Mouse (Mus musculus): ENCODE results near the gene Xkrx. TPM values are rescaled to one million over a fixed set of nuclear protein-coding genes. Genes with fewer than 3 reads are reported as not detected.

Gene Xkrx
- total RNA-seq, 2 experiments from 2014 or later: 0.52 to 0.71 TPM

Other genes starting within 250 kb of the Xkrx start
- gene Sytl4, start 180.3 kb downstream of the Xkrx start, total RNA-seq (2021): 1 to 10 TPM in 1 of 2 experiments, under 1 TPM in 1; 0.82 to 1.3 TPM
- 100 to 1,000 TPM in 1 of 2 experiments, 10 to 100 TPM in 1; 89.4 to 103 TPM for gene Cstf2, start 102.9 kb downstream of the Xkrx start, total RNA-seq (2021)
- not detected for gene Arl13a, start 25.4 kb upstream of the Xkrx start, total RNA-seq (2021)
- not detected for gene Nox1, start 59.9 kb upstream of the Xkrx start, total RNA-seq (2021)
- 1 to 10 TPM; 6.0 to 7.7 TPM for gene Trmt2b, start 114.9 kb upstream of the Xkrx start, total RNA-seq (2021)
- 10 to 100 TPM; 51.9 to 55.5 TPM for gene Tmem35a, start 133.1 kb upstream of the Xkrx start, total RNA-seq (2021)
- under 1 TPM; 0.28 to 0.79 TPM for gene Cenpi, start 146.0 kb upstream of the Xkrx start, total RNA-seq (2021)
- gene Drp2, start 242.5 kb upstream of the Xkrx start, total RNA-seq (2021): 10 to 100 TPM; 39.3 to 48.3 TPM